Mouse (Mus musculus): Measurements from ENCODE around the gene Hist1h4j. TPM values are rescaled to one million over a fixed set of nuclear protein-coding genes. Genes with fewer than 3 reads are reported as not detected.

Hist1h4j gene
- total and polyA plus RNA-seq, 3 experiments = 2.7 to 947 TPM; not detected in 1

GRCm38 (mm10) chr13:21733466-21733865 lies 1.4 kb upstream of the Hist1h4j start:
- peak; percentile 65 for DNase-seq (ENCODE audit: low read depth, low spot score)
- H3K9ac ChIP-seq (ENCODE audit: control insufficient read depth, low read depth, low read length, poor library complexity, severe bottlenecking) = no peak overlapping the region
- peaks cover 0 to 4% of the 10 kb centered on the region in 2 experiments; a peak in 2 of 4 replicates for H3K36me3 ChIP-seq (ENCODE audit: control insufficient read depth in 1 of 2, insufficient read depth in 2 of 2, low read length in 2 of 2)
- 0 out of 2 replicates have a peak, but pooled peaks have one; percentile 9 for TF ChIP-seq SMC3 (IDR thresholded peaks at IDR 0.05; ENCODE audit: low read depth, low read length)
- TF ChIP-seq CTCF (IDR thresholded peaks at IDR 0.05 in 2 of 3, conservative IDR thresholded peaks at IDR 0.05 in 1 of 3; ENCODE audit: control insufficient read depth in 1 of 3, insufficient read depth in 1 of 3, low read depth in 2 of 3, low read length in 3 of 3, poor library complexity in 1 of 3, severe bottlenecking in 1 of 3) = peak; percentile 13 to 32 (median 27); a peak in 4 of 6 replicates
- TF ChIP-seq ZKSCAN1 (IDR thresholded peaks at IDR 0.05; ENCODE audit: low read depth, low read length) = no peak
- no peak for TF ChIP-seq EP300 (IDR thresholded peaks at IDR 0.05; ENCODE audit: low read depth in 1 of 2, low read length in 2 of 2)
- no peak overlapping the region for H3K4me3 ChIP-seq (ENCODE audit: control insufficient read depth in 1 of 2, insufficient read depth in 1 of 2, low read depth in 2 of 2, low read length in 2 of 2)
- H3K27ac ChIP-seq (ENCODE audit: control insufficient read depth, low read depth, low read length) = no peak overlapping the region
- H3K4me1 ChIP-seq (ENCODE audit: control insufficient read depth in 1 of 2, insufficient read depth in 2 of 2, low read length in 2 of 2) = peaks cover 0 to 10% of the 10 kb centered on the region in 2 experiments; a peak in 2 of 4 replicates
- no peaks in the 10 kb centered on the region; the same call in 1 of the 2 replicates for H3K79me2 ChIP-seq (ENCODE audit: control insufficient read depth, insufficient read depth, low read length, poor library complexity)
- no peaks in the 10 kb centered on the region for H3K27me3 ChIP-seq (ENCODE audit: control insufficient read depth in 1 of 2, insufficient read depth in 2 of 2, low read length in 2 of 2)
- H3K9me3 ChIP-seq (replicated peaks; ENCODE audit: insufficient read depth, low read length) = no peaks in the 10 kb centered on the region; the same call in 1 of the 2 replicates

- peaks cover 0 to 10% of the 10 kb centered on the region in 2 experiments; a peak in 2 of 4 replicates for H3K4me1 ChIP-seq (ENCODE audit: control insufficient read depth in 1 of 2, insufficient read depth in 2 of 2, low read length in 2 of 2)
- H3K36me3 ChIP-seq (ENCODE audit: control insufficient read depth in 1 of 2, insufficient read depth in 2 of 2, low read length in 2 of 2) = peaks cover 0 to 4% of the 10 kb centered on the region in 2 experiments; a peak in 2 of 4 replicates
- H3K27me3 ChIP-seq (ENCODE audit: control insufficient read depth in 1 of 2, insufficient read depth in 2 of 2, low read length in 2 of 2) = no peaks in the 10 kb centered on the region
- H3K9ac ChIP-seq (ENCODE audit: control insufficient read depth, low read depth, low read length, poor library complexity, severe bottlenecking) = peak overlapping the region; percentile 83
- no peaks in the 10 kb centered on the region; the same call in 1 of the 2 replicates for H3K79me2 ChIP-seq (ENCODE audit: control insufficient read depth, insufficient read depth, low read length, poor library complexity)
- peak overlapping the region; percentile 17 to 46 for H3K4me3 ChIP-seq (ENCODE audit: control insufficient read depth in 1 of 2, insufficient read depth in 1 of 2, low read depth in 2 of 2, low read length in 2 of 2)
- no peaks in the 10 kb centered on the region for H3K9me3 ChIP-seq (replicated peaks; ENCODE audit: insufficient read depth, low read length)
- H3K27ac ChIP-seq (ENCODE audit: control insufficient read depth, low read depth, low read length) = peak overlapping the region; percentile 95
- DNase-seq (ENCODE audit: low read depth, low spot score) = peak; percentile 93
- no peak for TF ChIP-seq BHLHE40 (IDR thresholded peaks at IDR 0.05; ENCODE audit: borderline replicate concordance, low read depth, low read length)
- TF ChIP-seq USF2 (IDR thresholded peaks at IDR 0.05; ENCODE audit: borderline replicate concordance in 1 of 2, insufficient read depth in 1 of 2, low read depth in 1 of 2, low read length in 2 of 2) = no peak
- TF ChIP-seq MEF2A (IDR thresholded peaks at IDR 0.05; ENCODE audit: extremely low read depth, insufficient replicate concordance, low read depth, low read length, poor library complexity, severe bottlenecking) = no peak
- TF ChIP-seq MAX (IDR thresholded peaks at IDR 0.05; ENCODE audit: low read length) = no peak; the same call in 1 of the 2 replicates
- TF ChIP-seq CTCF (IDR thresholded peaks at IDR 0.05 in 2 of 3, conservative IDR thresholded peaks at IDR 0.05 in 1 of 3; ENCODE audit: control insufficient read depth in 1 of 3, insufficient read depth in 1 of 3, low read depth in 2 of 3, low read length in 3 of 3, poor library complexity in 1 of 3, severe bottlenecking in 1 of 3) = peak; percentile 76 to 91 (median 79)
- no peak for TF ChIP-seq TAL1 (IDR thresholded peaks at IDR 0.05; ENCODE audit: low read length)
- TF ChIP-seq ZC3H11A (IDR thresholded peaks at IDR 0.05; ENCODE audit: low read depth, low read length) = peak; percentile 67
- no peak for TF ChIP-seq JUND (IDR thresholded peaks at IDR 0.05; ENCODE audit: low read depth, low read length)
- TF ChIP-seq CHD2 (IDR thresholded peaks at IDR 0.05; ENCODE audit: low read length) = 0 out of 2 replicates have a peak, but pooled peaks have one; percentile 9
- no peak for TF ChIP-seq POLR2AphosphoS2 (IDR thresholded peaks at IDR 0.05; ENCODE audit: low read length)
- TF ChIP-seq TCF12 (IDR thresholded peaks at IDR 0.05; ENCODE audit: low read depth, low read length) = no peak
- peak; percentile 80 for TF ChIP-seq MYC (IDR thresholded peaks at IDR 0.05; ENCODE audit: low read depth, low read length)
- TF ChIP-seq POLR2AphosphoS5 (IDR thresholded peaks at IDR 0.05; ENCODE audit: borderline replicate concordance, low read depth, low read length) = no peak
- TF ChIP-seq KAT2A (conservative IDR thresholded peaks at IDR 0.05; ENCODE audit: low read depth, low read length) = no peak
- TF ChIP-seq E2F4 (IDR thresholded peaks at IDR 0.05; ENCODE audit: borderline replicate concordance, low read depth, low read length) = no peak
- peak; percentile 75 for TF ChIP-seq SIN3A (IDR thresholded peaks at IDR 0.05; ENCODE audit: low read length)
- TF ChIP-seq MAFK (IDR thresholded peaks at IDR 0.05; ENCODE audit: borderline replicate concordance, low read depth, low read length) = no peak
- no peak for TF ChIP-seq NELFE (IDR thresholded peaks at IDR 0.05; ENCODE audit: low read depth, low read length)
- peak; percentile 65 for TF ChIP-seq SMC3 (IDR thresholded peaks at IDR 0.05; ENCODE audit: low read depth, low read length)
- no peak for TF ChIP-seq ETS1 (IDR thresholded peaks at IDR 0.05; ENCODE audit: low read depth, low read length)
- TF ChIP-seq HCFC1 (IDR thresholded peaks at IDR 0.05; ENCODE audit: low read depth, low read length) = peak; percentile 21; the same call in 1 of the 2 replicates
- peak; percentile 65 for TF ChIP-seq MXI1 (IDR thresholded peaks at IDR 0.05; ENCODE audit: low read depth, low read length)
- TF ChIP-seq TBP (IDR thresholded peaks at IDR 0.05; ENCODE audit: low read depth, low read length) = 0 out of 2 replicates have a peak, but pooled peaks have one; percentile 33
- no peak for TF ChIP-seq POLR2A (IDR thresholded peaks at IDR 0.05; ENCODE audit: control insufficient read depth in 1 of 2, insufficient read depth in 1 of 2, low read depth in 1 of 2, low read length in 2 of 2, poor library complexity in 1 of 2)
- TF ChIP-seq ZMIZ1 (IDR thresholded peaks at IDR 0.05; ENCODE audit: low read depth, low read length) = no peak
- TF ChIP-seq ELF1 (IDR thresholded peaks at IDR 0.05; ENCODE audit: low read depth, low read length) = no peak
Measured at GRCm38 (mm10) chr13:21734010-21734905, 606 bp upstream of the Hist1h4j start.
